Mouse (Mus musculus) ES-E14 (cell line): Measurements from ENCODE around the gene Apeh.

ENCODE experiments used
- CHD2 ChIP-seq: IDR thresholded peaks from 2 replicates; pipeline ENCODE4 v1.6.1; 2014; ENCODE audit warnings: mild to moderate bottlenecking, low read depth, low read length, inconsistent platforms
- HCFC1 ChIP-seq: IDR thresholded peaks from 2 replicates; pipeline ENCODE4 v1.6.1; 2012; ENCODE audit warnings: low read length, inconsistent platforms, borderline replicate concordance; ENCODE audit not compliant: insufficient read depth
- ZNF384 ChIP-seq: IDR thresholded peaks from 2 replicates; pipeline ENCODE4 v1.6.1; 2012; ENCODE audit warnings: low read depth, low read length, inconsistent platforms

GRCm38 (mm10) chr9:108049561-108050251 is 44.7 kb downstream of the Apeh start:
- TF ChIP-seq CHD2 (no peak), HCFC1 (no peak), ZNF384 (no peak)
